Mouse (Mus musculus) embryonic facial prominence, embryonic 15.5 days (tissue): Measurements from ENCODE around the gene Gm20532. TPM values are rescaled to one million over a fixed set of nuclear protein-coding genes. Genes with fewer than 3 reads are reported as not detected.

Experiments
- ATAC-seq: fragments of 200-750 bp; cut with Nextera tagmentation; 2 replicates; pipeline ENCODE4 v1.8.0; 2017; ENCODE audit warnings: low read depth, moderate TSS enrichment; ENCODE audit not compliant: insufficient number of reproducible peaks, low FRiP score, low TSS enrichment
- H3K27ac ChIP-seq: fragments of 300-500 bp; sonication (generic); replicated peaks from 2 replicates; pipeline ENCODE4 v1.5.1; 2015; ENCODE audit warnings: mild to moderate bottlenecking, inconsistent platforms
- H3K27me3 ChIP-seq: fragments of 300-500 bp; sonication (generic); 2 replicates; pipeline ENCODE4 v1.6.1; 2015; ENCODE audit warnings: inconsistent platforms
- H3K36me3 ChIP-seq: fragments of 300-500 bp; sonication (generic); 2 replicates; pipeline ENCODE4 v1.6.1; 2015; ENCODE audit warnings: mild to moderate bottlenecking, inconsistent platforms
- H3K4me1 ChIP-seq: fragments of 300-500 bp; sonication (generic); 2 replicates; pipeline ENCODE4 v1.6.1; 2015; ENCODE audit warnings: inconsistent platforms
- H3K4me2 ChIP-seq: fragments of 300-500 bp; sonication (generic); replicated peaks from 2 replicates; pipeline ENCODE4 v1.6.1; 2015; ENCODE audit warnings: mild to moderate bottlenecking, inconsistent platforms
- H3K4me3 ChIP-seq: fragments of 300-500 bp; sonication (generic); replicated peaks from 2 replicates; pipeline ENCODE4 v1.5.1; 2015; ENCODE audit warnings: mild to moderate bottlenecking, inconsistent platforms
- H3K9ac ChIP-seq: fragments of 300-500 bp; sonication (generic); 2 replicates; pipeline ENCODE4 v1.6.1; 2015; ENCODE audit warnings: inconsistent platforms
- H3K9me3 ChIP-seq: fragments of 300-500 bp; sonication (generic); replicated peaks from 2 replicates; pipeline ENCODE4 v1.6.1; 2016; ENCODE audit warnings: inconsistent platforms
- WGBS: fragments of 180-500 bp; shearing (Covaris S2); methylation state at CpG from one replicate; pipeline ENCODE4 v1.1.7; 2015; 5-methylcytosine and 5-hydroxymethylcytosine counted together
- polyA plus RNA-seq: library from polyadenylated mRNA; unstranded; fragments of >200 nt; fragmentation: Nextera tagmentation; extraction: Ambion mirVana; gene quantifications from 2 replicates; pipeline ENCODE4 v1.2.1, GENCODE M21; 2015

Gene Gm20532
- polyA plus RNA-seq, 1 experiment from 2014 or later: not detected

DNA sequence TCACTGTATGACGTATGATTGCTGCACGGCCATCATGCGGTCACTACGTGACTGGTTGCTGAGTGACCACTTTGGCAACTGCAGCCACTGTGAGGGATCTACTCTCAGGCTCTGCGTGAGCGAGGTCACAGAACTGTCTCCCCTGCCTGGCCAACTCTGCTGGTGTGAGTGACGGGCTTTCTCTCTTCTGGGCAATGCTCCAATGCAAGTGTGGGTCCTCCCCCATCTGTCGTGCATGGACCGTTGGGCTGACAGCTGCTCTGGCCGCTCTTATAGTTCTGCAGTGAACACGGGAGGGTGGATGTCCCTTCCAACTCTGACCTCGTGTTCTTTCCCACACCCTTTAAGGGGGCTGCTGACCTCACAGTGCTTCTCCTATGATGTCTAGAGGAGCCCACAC lies 13.0 kb upstream of the Gm20532 start:
- WGBS: 63% methylated on average over 12 of the region's 12 CpGs
- Histone ChIP-seq H3K27me3 (no peaks in the 10 kb centered on the region), H3K4me1 (peaks cover 16% of the 10 kb centered on the region; the same call in 1 of the 2 replicates), H3K27ac (peak overlapping the region; percentile 56), H3K9ac (no peak overlapping the region), H3K4me2 (no peak overlapping the region), H3K4me3 (no peak overlapping the region), H3K9me3 (no peaks in the 10 kb centered on the region), H3K36me3 (no peaks in the 10 kb centered on the region)
- ATAC-seq: peak; percentile 30; the same call in 1 of the 2 replicates

DNA sequence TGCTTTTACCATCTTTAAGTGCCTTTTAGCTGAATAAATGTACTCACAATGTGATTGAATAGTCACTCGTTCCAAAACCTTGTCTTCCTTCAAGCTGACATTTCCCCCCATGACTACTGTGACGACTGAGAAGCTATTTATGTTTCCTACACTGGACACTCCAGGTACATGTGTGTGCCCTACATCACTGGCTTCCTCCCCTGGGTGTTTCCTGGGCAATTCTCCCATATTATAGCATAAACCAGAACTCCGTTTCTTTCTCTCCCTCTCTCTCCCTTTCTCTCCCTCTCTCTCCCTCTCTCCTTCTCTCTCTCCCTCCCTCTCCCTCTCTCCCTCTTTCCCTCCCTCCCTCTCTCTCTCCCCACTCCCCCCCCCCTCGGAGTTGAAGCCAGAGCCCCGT lies 12.6 kb upstream of the Gm20532 start:
- peak overlapping the region; percentile 56 for H3K27ac ChIP-seq

DNA sequence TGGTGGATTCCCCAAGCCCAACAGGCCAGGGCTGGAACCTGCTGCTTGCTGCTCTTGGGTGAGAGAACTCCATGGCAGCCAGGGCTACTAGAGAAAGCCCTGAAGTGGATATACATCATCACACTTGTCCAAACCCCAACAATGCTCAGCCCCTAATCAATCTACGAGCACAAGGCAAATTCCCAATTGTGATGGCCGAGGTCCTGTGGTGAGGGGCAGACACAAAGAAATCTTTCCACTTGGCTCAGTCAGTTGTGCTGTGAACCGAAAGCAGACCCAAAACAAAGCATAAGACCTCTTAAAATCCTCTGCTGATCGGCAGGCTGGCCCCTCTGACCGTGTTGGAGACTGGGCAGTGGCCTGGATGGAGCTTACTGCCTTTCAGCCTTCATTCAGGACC lies 11.6 kb upstream of the Gm20532 start:
- Histone ChIP-seq H3K4me2 (no peak overlapping the region), H3K9me3 (no peaks in the 10 kb centered on the region), H3K36me3 (no peaks in the 10 kb centered on the region), H3K27me3 (no peaks in the 10 kb centered on the region), H3K4me1 (peaks cover 20% of the 10 kb centered on the region; the same call in 1 of the 2 replicates), H3K4me3 (no peak overlapping the region), H3K9ac (no peak overlapping the region), H3K27ac (no peak overlapping the region)
- WGBS: 64% methylated on average over 5 of the region's 5 CpGs
- no peak for ATAC-seq

More for the DNA sequence above, 12.6 kb upstream of the Gm20532 start:
- peaks cover 18% of the 10 kb centered on the region; the same call in 1 of the 2 replicates for H3K4me1 ChIP-seq
- no peak overlapping the region for H3K4me3 ChIP-seq
- 18% methylated on average over 5 of the region's 5 CpGs for WGBS
- no peak overlapping the region for H3K4me2 ChIP-seq
- H3K9me3 ChIP-seq: no peaks in the 10 kb centered on the region
- no peak for ATAC-seq
- no peaks in the 10 kb centered on the region for H3K27me3 ChIP-seq
- H3K36me3 ChIP-seq: no peaks in the 10 kb centered on the region
- H3K9ac ChIP-seq: no peak overlapping the region

DNA sequence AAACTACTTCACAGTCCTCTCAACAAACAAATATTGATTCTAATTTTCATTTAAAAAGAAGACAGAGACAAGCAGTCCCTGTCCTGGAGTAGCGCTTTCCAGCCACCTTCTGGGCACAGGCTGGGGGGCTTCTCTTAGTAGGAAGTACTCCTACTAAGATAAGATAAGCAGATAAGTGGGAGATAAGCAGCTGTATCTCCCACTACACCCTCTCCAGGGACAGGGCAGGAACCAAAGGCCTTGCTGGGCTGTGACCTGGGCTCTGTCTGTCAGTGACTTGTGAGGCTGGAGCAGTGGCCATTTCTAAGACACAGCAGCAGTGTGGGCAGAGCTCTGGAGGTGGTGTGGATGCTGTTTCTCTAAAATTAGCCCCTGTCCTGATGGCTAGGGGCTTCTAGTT lies 11.1 kb upstream of the Gm20532 start:
- no peak for ATAC-seq
- H3K4me2 ChIP-seq: no peak overlapping the region
- H3K4me1 ChIP-seq: peaks cover 19% of the 10 kb centered on the region; the same call in 1 of the 2 replicates
- H3K4me3 ChIP-seq: no peak overlapping the region
- no peaks in the 10 kb centered on the region for H3K36me3 ChIP-seq
- WGBS: 95% methylated on average over 1 of the region's 1 CpGs
- H3K27me3 ChIP-seq: no peaks in the 10 kb centered on the region
- H3K9ac ChIP-seq: no peak overlapping the region
- H3K27ac ChIP-seq: no peak overlapping the region
- H3K9me3 ChIP-seq: no peaks in the 10 kb centered on the region

DNA sequence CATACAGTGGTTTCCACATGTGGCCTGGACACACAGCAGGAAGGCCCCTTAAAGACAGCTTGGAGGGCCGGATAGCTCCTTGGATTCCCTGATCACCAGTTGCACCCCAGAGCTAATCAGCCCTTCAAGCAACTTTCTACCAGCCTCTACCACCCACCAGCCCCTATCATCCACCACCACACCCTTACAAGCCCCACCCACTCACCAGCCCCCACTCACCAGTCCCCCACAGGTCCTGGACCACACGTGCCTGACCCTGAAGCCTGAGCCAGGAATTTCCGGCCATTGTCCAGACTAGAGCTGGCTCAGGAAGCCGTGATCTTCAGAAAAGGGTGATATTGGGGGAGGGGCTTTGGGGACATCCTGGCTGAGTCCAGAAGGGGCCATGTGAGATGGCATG lies 10.6 kb upstream of the Gm20532 start:
- no peaks in the 10 kb centered on the region for H3K36me3 ChIP-seq
- H3K27ac ChIP-seq: no peak overlapping the region
- H3K9me3 ChIP-seq: no peaks in the 10 kb centered on the region
- H3K4me3 ChIP-seq: no peak overlapping the region
- no peak overlapping the region for H3K4me2 ChIP-seq
- H3K4me1 ChIP-seq: peaks cover 19% of the 10 kb centered on the region; the same call in 1 of the 2 replicates
- no peak overlapping the region for H3K9ac ChIP-seq
- WGBS: 63% methylated on average over 4 of the region's 4 CpGs
- no peak; the same call in 1 of the 2 replicates for ATAC-seq
- no peaks in the 10 kb centered on the region for H3K27me3 ChIP-seq

DNA sequence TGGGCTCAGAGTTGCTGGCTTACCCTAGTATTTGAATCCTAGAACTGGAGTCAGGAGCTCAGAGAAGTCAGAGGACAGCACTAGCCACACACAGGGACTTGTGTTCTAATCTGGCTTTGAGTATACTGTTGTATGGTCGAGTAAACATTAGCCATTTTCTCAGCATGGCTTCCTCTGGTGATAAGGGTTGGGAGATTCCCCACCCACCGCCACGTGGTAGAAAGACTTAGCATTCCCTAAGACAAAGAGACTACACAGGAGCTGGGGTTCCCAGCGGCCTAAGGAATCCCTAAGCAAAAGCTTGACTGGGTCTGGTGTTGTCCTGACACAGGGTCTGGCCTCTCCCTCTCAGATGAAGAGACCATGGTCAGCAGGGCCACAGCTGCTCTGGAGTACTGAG lies 10.0 kb upstream of the Gm20532 start:
- WGBS: 62% methylated on average over 4 of the region's 4 CpGs
- Histone ChIP-seq H3K4me1 (peaks cover 19% of the 10 kb centered on the region; the same call in 1 of the 2 replicates), H3K4me2 (no peak overlapping the region), H3K27me3 (no peaks in the 10 kb centered on the region), H3K4me3 (no peak overlapping the region), H3K9me3 (no peaks in the 10 kb centered on the region), H3K36me3 (no peaks in the 10 kb centered on the region), H3K9ac (no peak overlapping the region), H3K27ac (no peak overlapping the region)
- ATAC-seq: no peak

DNA sequence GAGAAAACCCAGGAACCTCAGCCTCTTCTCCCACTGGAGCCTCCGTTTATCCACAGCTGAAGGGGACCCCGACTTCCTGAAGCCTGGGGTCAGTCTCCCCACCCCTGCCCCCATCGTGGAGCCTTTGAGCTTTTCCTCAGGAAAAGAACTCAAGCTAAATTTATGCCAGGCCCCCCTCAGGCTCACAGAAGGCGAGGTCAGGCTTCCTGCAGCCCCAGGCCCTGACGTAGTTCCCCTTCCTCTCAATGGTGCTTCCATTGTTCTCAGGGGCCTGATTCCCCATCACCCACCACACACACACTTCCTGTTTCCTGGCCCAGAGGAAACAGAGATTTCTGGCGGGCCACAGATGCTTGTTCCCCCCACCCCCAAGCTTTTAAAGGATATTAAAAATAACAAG lies 8.1 kb upstream of the Gm20532 start:
- ATAC-seq: no peak
- H3K9ac ChIP-seq: no peak overlapping the region
- H3K9me3 ChIP-seq: no peaks in the 10 kb centered on the region
- H3K36me3 ChIP-seq: no peaks in the 10 kb centered on the region
- H3K27ac ChIP-seq: peak overlapping the region; percentile 66
- H3K27me3 ChIP-seq: no peaks in the 10 kb centered on the region
- no peak overlapping the region for H3K4me3 ChIP-seq
- H3K4me2 ChIP-seq: no peak overlapping the region
- peaks cover 24% of the 10 kb centered on the region; the same call in 1 of the 2 replicates for H3K4me1 ChIP-seq
- WGBS: 31% methylated on average over 6 of the region's 6 CpGs

DNA sequence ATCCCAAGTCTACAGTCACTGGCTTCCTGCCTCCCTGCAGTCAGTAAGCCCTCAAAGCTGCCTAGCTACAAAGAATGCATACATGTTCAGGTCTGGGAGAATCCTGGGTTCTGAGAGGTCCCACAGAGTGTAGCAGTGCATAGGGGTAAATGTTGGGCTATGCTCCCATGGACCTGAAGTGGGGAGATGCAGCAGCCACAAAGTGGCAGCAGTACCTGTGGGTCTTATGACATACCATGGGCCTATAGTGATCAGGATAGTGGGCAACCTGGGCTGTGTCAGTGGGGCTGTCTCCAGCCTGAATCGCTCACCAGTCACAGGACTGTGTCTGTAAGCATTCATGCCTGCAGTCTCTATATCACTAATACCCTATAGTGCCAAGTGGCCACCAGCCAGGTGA lies 6.7 kb upstream of the Gm20532 start, which contains the start of gene Egfl7:
TSS of gene Egfl7 (plus strand) at position 301 of the 400 bp plus-strand sequence.
- no peak for ATAC-seq
- Histone ChIP-seq H3K27me3 (no peaks in the 10 kb centered on the region), H3K36me3 (no peaks in the 10 kb centered on the region), H3K4me2 (no peak within 1 kb of the TSS), H3K9ac (no peak within 1 kb of the TSS), H3K27ac (peak within 1 kb of the TSS; percentile 66), H3K4me3 (no peak within 1 kb of the TSS), H3K9me3 (no peaks in the 10 kb centered on the region), H3K4me1 (peaks cover 13% of the 10 kb centered on the region; the same call in 1 of the 2 replicates)
- 95% methylated on average over 1 of the region's 1 CpGs for WGBS

DNA sequence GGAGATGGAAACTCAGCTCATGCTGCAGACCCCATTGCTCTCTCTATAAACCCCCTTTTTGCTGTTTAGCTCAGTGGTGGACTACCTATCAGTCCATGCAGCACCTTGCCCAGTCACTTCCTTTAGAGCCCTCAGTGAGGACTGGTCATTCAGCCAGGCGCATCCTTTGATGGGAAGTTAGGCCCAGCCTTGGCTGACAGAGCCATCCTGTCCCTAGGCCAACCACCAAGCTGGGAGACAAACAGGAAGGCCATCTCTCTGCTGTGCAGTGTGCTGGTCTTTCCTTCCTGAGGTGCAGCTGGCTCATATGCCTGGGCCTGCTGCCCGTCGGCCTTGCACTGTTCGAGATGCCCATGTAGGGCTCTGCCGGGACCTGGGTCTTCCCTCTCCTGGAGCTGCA lies 5.7 kb upstream of the Gm20532 start:
- Histone ChIP-seq H3K36me3 (no peaks in the 10 kb centered on the region), H3K9ac (no peak overlapping the region), H3K9me3 (no peaks in the 10 kb centered on the region), H3K4me2 (no peak overlapping the region), H3K27me3 (no peaks in the 10 kb centered on the region), H3K27ac (0 out of 2 replicates have a peak overlapping the region, but pooled peaks have one; percentile 17), H3K4me1 (peaks cover 13% of the 10 kb centered on the region; the same call in 1 of the 2 replicates), H3K4me3 (no peak overlapping the region)
- 86% methylated on average over 5 of the region's 5 CpGs for WGBS
- no peak for ATAC-seq

DNA sequence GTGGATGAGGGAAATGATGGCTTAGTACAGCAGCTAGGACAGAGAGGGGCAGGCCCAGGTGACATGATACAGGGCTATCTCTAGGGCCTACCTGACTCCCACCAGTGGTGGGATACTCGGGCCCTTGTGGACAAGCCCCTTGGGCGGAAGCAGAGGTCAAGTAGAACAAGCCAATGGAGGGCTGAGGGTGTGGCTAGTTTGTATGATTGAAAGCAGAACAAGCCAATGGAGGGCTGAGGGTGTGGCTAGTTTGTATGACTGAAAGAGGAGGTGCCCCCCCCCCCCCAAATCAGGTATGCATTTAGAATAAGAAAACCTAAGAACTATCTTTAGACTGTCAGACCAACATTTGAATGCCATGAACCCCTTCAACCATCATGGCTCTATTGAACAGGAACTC lies 4.2 kb upstream of the Gm20532 start:
- Histone ChIP-seq H3K9me3 (no peaks in the 10 kb centered on the region), H3K4me2 (no peak overlapping the region), H3K27me3 (no peaks in the 10 kb centered on the region), H3K36me3 (no peaks in the 10 kb centered on the region), H3K4me1 (peaks cover 23% of the 10 kb centered on the region), H3K27ac (no peak overlapping the region), H3K4me3 (no peak overlapping the region), H3K9ac (no peak overlapping the region)
- ATAC-seq: no peak
- WGBS: 63% methylated on average over 2 of the region's 2 CpGs

DNA sequence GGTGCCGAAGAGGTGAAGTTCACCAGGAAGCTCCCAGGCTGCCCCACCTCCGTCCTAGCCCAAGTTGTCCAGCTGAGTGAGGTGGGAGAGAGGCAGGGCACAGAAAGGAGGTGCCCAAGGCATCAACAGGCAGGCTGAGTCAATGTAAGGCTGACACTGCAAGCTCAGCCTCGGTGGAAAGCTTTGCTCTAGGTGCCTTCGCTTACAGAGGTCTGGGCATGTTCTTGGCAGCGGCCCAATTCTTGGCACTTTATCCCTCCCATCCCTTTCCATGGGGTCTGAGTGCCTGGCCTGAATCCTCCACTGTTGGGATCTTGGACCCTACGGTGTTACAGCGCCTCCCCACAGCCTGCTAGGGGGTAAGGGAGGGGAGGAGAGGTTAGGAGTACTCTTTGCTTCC lies 3.7 kb upstream of the Gm20532 start:
- no peak for ATAC-seq
- H3K4me3 ChIP-seq: no peak overlapping the region
- H3K36me3 ChIP-seq: no peaks in the 10 kb centered on the region
- H3K27ac ChIP-seq: peak overlapping the region; percentile 39; the same call in 1 of the 2 replicates
- no peak overlapping the region for H3K4me2 ChIP-seq
- 65% methylated on average over 7 of the region's 7 CpGs for WGBS
- H3K27me3 ChIP-seq: no peaks in the 10 kb centered on the region
- no peaks in the 10 kb centered on the region for H3K9me3 ChIP-seq
- no peak overlapping the region for H3K9ac ChIP-seq
- peaks cover 28% of the 10 kb centered on the region for H3K4me1 ChIP-seq

DNA sequence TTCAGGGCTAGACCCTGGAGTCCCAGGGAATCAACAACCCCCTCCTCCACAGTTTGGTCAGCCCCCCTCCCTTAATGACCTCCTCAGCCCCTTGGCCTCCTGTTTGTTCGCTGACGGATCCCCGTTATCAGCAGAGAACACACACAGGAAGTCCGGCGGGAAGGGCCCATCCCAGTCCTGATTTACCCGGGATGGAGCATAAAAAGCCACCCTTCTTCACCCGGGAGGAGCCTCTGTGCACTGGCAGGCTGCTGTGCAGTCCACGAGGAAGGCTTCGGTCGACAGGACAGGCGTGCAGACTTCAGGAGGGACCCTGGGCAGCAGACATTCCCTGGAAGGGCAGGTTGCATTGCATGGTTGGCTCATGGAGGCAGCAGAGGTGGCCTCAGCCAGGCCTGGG lies 2.8 kb upstream of the Gm20532 start:
- no peaks in the 10 kb centered on the region for H3K36me3 ChIP-seq
- ATAC-seq: no peak
- H3K9ac ChIP-seq: no peak overlapping the region
- WGBS: 57% methylated on average over 11 of the region's 11 CpGs
- peak overlapping the region; percentile 13; the same call in 1 of the 2 replicates for H3K27ac ChIP-seq
- H3K4me1 ChIP-seq: peaks cover 30% of the 10 kb centered on the region
- no peak overlapping the region for H3K4me2 ChIP-seq
- H3K4me3 ChIP-seq: peak overlapping the region; percentile 21; the same call in 1 of the 2 replicates
- no peaks in the 10 kb centered on the region for H3K27me3 ChIP-seq
- H3K9me3 ChIP-seq: no peaks in the 10 kb centered on the region
